Mouse (Mus musculus): ENCODE measurements at regions not wholly inside any gene's neighbourhood (a gene's known extent, or its start where the extent isn't known, plus 50 kb on each side); places are given as distances from the start of the nearest gene placed in this dataset.

GRCm38 (mm10) chr5:39176906-39177305, 300.3 kb upstream of the Clnk start:
- CTCF ChIA-PET: interaction anchor here (0.6 kb wide), 1 partner anchor 785 kb away, joined by 5 read pairs; no protein-coding TSS in a partner anchor

- CTCF ChIA-PET: no interaction called here
Measured at GRCm38 (mm10) chr5:39173491-39173890, 296.9 kb upstream of the Clnk start.

GRCm38 (mm10) chr5:39159651-39160050, 283.0 kb upstream of the Clnk start:
- CTCF ChIA-PET: no interaction called here

GRCm38 (mm10) chr5:39155763-39156162, 279.2 kb upstream of the Clnk start:
- CTCF ChIA-PET: no interaction called here

GRCm38 (mm10) chr5:39153291-39153794, 276.7 kb upstream of the Clnk start:
- CTCF ChIA-PET: no interaction called here

- CTCF ChIA-PET: interaction anchor here (0.6 to 0.9 kb wide), 2 partner anchors 34 to 486 kb away, joined by 3 to 4 read pairs; no protein-coding TSS in a partner anchor
Measured at GRCm38 (mm10) chr5:39151917-39152316, 275.3 kb upstream of the Clnk start.

GRCm38 (mm10) chr5:39150891-39151290, 274.3 kb upstream of the Clnk start:
- CTCF ChIA-PET: no interaction called here

- CTCF ChIA-PET: interaction anchor here (0.6 kb wide), 1 partner anchor 495 kb away, joined by 7 read pairs; no protein-coding TSS in a partner anchor
Measured at GRCm38 (mm10) chr5:39145658-39146057, 269.0 kb upstream of the Clnk start.

GRCm38 (mm10) chr5:39144225-39144624, 267.6 kb upstream of the Clnk start:
- CTCF ChIA-PET: no interaction called here

GRCm38 (mm10) chr5:39143648-39144047, 267.0 kb upstream of the Clnk start:
- CTCF ChIA-PET: no interaction called here

- CTCF ChIA-PET: no interaction called here
Measured at GRCm38 (mm10) chr5:39138375-39138774, 261.8 kb upstream of the Clnk start.

GRCm38 (mm10) chr5:39128931-39129330, 252.3 kb upstream of the Clnk start:
- CTCF ChIA-PET: no interaction called here

- CTCF ChIA-PET: no interaction called here
Measured at GRCm38 (mm10) chr5:39126833-39127232, 250.2 kb upstream of the Clnk start.

- CTCF ChIA-PET: no interaction called here
Measured at GRCm38 (mm10) chr5:39126270-39126691, 249.7 kb upstream of the Clnk start.

GRCm38 (mm10) chr5:39110336-39110735, 233.7 kb upstream of the Clnk start:
- CTCF ChIA-PET: no interaction called here

GRCm38 (mm10) chr5:39109526-39109925, 232.9 kb upstream of the Clnk start:
- CTCF ChIA-PET: no interaction called here

- CTCF ChIA-PET: no interaction called here
Measured at GRCm38 (mm10) chr5:39099113-39099512, 222.5 kb upstream of the Clnk start.

GRCm38 (mm10) chr5:39094875-39095274, 218.3 kb upstream of the Clnk start:
- CTCF ChIA-PET: no interaction called here

- CTCF ChIA-PET: interaction anchor here (0.5 kb wide), 1 partner anchor 42 kb away, joined by 3 read pairs; no protein-coding TSS in a partner anchor
Measured at GRCm38 (mm10) chr5:39076555-39077178, 200.1 kb upstream of the Clnk start.

- CTCF ChIA-PET: no interaction called here
Measured at GRCm38 (mm10) chr5:39069683-39070082, 193.1 kb upstream of the Clnk start.

- CTCF ChIA-PET: no interaction called here
Measured at GRCm38 (mm10) chr5:39063061-39063460, 186.4 kb upstream of the Clnk start.

- CTCF ChIA-PET: no interaction called here
Measured at GRCm38 (mm10) chr5:39052490-39053250, 176.1 kb upstream of the Clnk start.

- CTCF ChIA-PET: no interaction called here
Measured at GRCm38 (mm10) chr5:39050512-39050911, 173.9 kb upstream of the Clnk start.
